Mouse (Mus musculus) G1E (cell line): ENCODE data around the gene Hyal6.

ENCODE experiments used
- CTCF ChIP-seq: IDR thresholded peaks from 2 replicates; pipeline ENCODE4 v1.5.1; 2012; ENCODE audit warnings: low read depth, low read length, inconsistent platforms, mixed read lengths
- POLR2AphosphoS5 ChIP-seq: IDR thresholded peaks from 2 replicates; pipeline ENCODE4 v1.6.1; 2012; ENCODE audit warnings: low read depth, low read length, inconsistent platforms; ENCODE audit not compliant: insufficient replicate concordance

GRCm38 (mm10) chr6:24748029-24748428 is 15.0 kb downstream of the Hyal6 start, which contains the start of gene Hyal4:
- no peak for TF ChIP-seq CTCF
- TF ChIP-seq POLR2AphosphoS5: no peak
